Mouse (Mus musculus) embryonic facial prominence, embryonic 14.5 days (tissue): ENCODE measurements at regions not wholly inside any gene's neighbourhood (a gene's known extent, or its start where the extent isn't known, plus 50 kb on each side); places are given as distances from the start of the nearest gene placed in this dataset.

Experiments used
- ATAC-seq: fragments of 200-750 bp; cut with Nextera tagmentation; 2 replicates; pipeline ENCODE4 v1.8.0; 2017; ENCODE audit warnings: low read depth, moderate number of reproducible peaks, moderate TSS enrichment
- DNase-seq: peaks from one replicate; pipeline ENCODE4 v3.0.0-alpha.2; 2015; ENCODE audit warnings: low spot score
- H3K27ac ChIP-seq: fragments of 300-500 bp; sonication (generic); replicated peaks from 2 replicates; pipeline ENCODE4 v1.5.1; 2014; ENCODE audit warnings: low read depth, mild to moderate bottlenecking, low read length, moderate library complexity
- H3K27me3 ChIP-seq: fragments of 300-500 bp; sonication (generic); replicated peaks from 2 replicates; pipeline ENCODE4 v1.6.1; 2014; ENCODE audit warnings: low read length; ENCODE audit not compliant: control insufficient read depth, insufficient read depth
- H3K36me3 ChIP-seq: fragments of 300-500 bp; sonication (generic); 2 replicates; pipeline ENCODE4 v1.6.1; 2014; ENCODE audit warnings: low read length, mixed read lengths; ENCODE audit not compliant: control insufficient read depth, insufficient read depth
- H3K4me1 ChIP-seq: fragments of 300-500 bp; sonication (generic); 2 replicates; pipeline ENCODE4 v1.6.1; 2014; ENCODE audit warnings: antibody characterized with exemption, low read length; ENCODE audit not compliant: control insufficient read depth, insufficient read depth
- H3K4me2 ChIP-seq: fragments of 300-500 bp; sonication (generic); 2 replicates; pipeline ENCODE4 v1.6.1; 2014; ENCODE audit warnings: low read depth, mild to moderate bottlenecking, low read length, moderate library complexity, mixed read lengths
- H3K4me3 ChIP-seq: fragments of 300-500 bp; sonication (generic); 2 replicates; pipeline ENCODE4 v1.5.1; 2014; ENCODE audit warnings: low read depth, mild to moderate bottlenecking, low read length
- H3K9ac ChIP-seq: fragments of 300-500 bp; sonication (generic); 2 replicates; pipeline ENCODE4 v1.6.1; 2014; ENCODE audit warnings: low read depth, mild to moderate bottlenecking, low read length, moderate library complexity, mixed read lengths
- H3K9me3 ChIP-seq: fragments of 300-500 bp; sonication (generic); 2 replicates; pipeline ENCODE4 v1.6.1; 2016; ENCODE audit warnings: low read length; ENCODE audit not compliant: control insufficient read depth
- WGBS: fragments of 180-500 bp; shearing (Covaris S2); extraction: QIAGEN DNeasy Blood & Tissue Kit; methylation state at CpG from one replicate; pipeline ENCODE4 v1.1.7; 2014; 5-methylcytosine and 5-hydroxymethylcytosine counted together

- H3K36me3 ChIP-seq, result no peaks in the 10 kb centered on the region
- no peak overlapping the region for H3K9ac ChIP-seq
- DNase-seq, result peak; percentile 8
- no peak overlapping the region for H3K4me3 ChIP-seq
- no peak overlapping the region for H3K4me2 ChIP-seq
- H3K9me3 ChIP-seq, result no peaks in the 10 kb centered on the region
- no peaks in the 10 kb centered on the region for H3K4me1 ChIP-seq
- no peak overlapping the region for H3K27ac ChIP-seq
- whole genome bisulfite sequencing, result 67% methylated on average over 16 of the region's 16 CpGs
- ATAC-seq, result peak; percentile 53; the same call in 1 of the 2 replicates
- no peaks in the 10 kb centered on the region for H3K27me3 ChIP-seq
Observed at GRCm38 (mm10) chr14:79822453-79823117, 51.5 kb upstream of the Pcdh8 start.

- WGBS, result 78% methylated on average over 5 of the region's 5 CpGs
Observed at GRCm38 (mm10) chr14:79822011-79822435, 50.9 kb upstream of the Pcdh8 start.

GRCm38 (mm10) chr14:79821352-79822010 is 50.4 kb upstream of the Pcdh8 start:
- DNase-seq (no peak), ATAC-seq (no peak)
- Histone ChIP-seq H3K9me3 (no peaks in the 10 kb centered on the region), H3K4me2 (no peak overlapping the region), H3K9ac (no peak overlapping the region), H3K4me1 (no peaks in the 10 kb centered on the region), H3K4me3 (no peak overlapping the region), H3K36me3 (no peaks in the 10 kb centered on the region), H3K27me3 (no peaks in the 10 kb centered on the region), H3K27ac (no peak overlapping the region)
- WGBS, result 77% methylated on average over 5 of the region's 5 CpGs

More at GRCm38 (mm10) chr14:79822011-79822435, 50.9 kb upstream of the Pcdh8 start:
- Histone ChIP-seq H3K4me3 (no peak overlapping the region), H3K4me1 (no peaks in the 10 kb centered on the region), H3K4me2 (no peak overlapping the region), H3K27ac (no peak overlapping the region), H3K27me3 (no peaks in the 10 kb centered on the region), H3K9me3 (no peaks in the 10 kb centered on the region), H3K9ac (no peak overlapping the region), H3K36me3 (no peaks in the 10 kb centered on the region)
- ATAC-seq (no peak), DNase-seq (no peak)
